Mouse (Mus musculus) forebrain, embryonic 10.5 days (tissue): Measurements from ENCODE around the gene Mical3. TPM values are rescaled to one million over a fixed set of nuclear protein-coding genes. Genes with fewer than 3 reads are reported as not detected.

ENCODE experiments used
- DNase-seq: peaks from one replicate; pipeline ENCODE4 v3.0.0-alpha.2; 2017; ENCODE audit warnings: low spot score; ENCODE audit errors: extremely low spot score
- H3K27ac ChIP-seq: fragments of 300-500 bp; sonication (generic); 2 replicates; pipeline ENCODE4 v1.5.1; 2016; ENCODE audit warnings: mild to moderate bottlenecking
- H3K27me3 ChIP-seq: fragments of 300-500 bp; sonication (generic); 2 replicates; pipeline ENCODE4 v1.6.1; 2016; ENCODE audit warnings: mild to moderate bottlenecking; ENCODE audit not compliant: poor library complexity, severe bottlenecking
- H3K36me3 ChIP-seq: fragments of 300-500 bp; sonication (generic); replicated peaks from 2 replicates; pipeline ENCODE4 v1.6.1; 2016; ENCODE audit warnings: mild to moderate bottlenecking, moderate library complexity
- H3K4me1 ChIP-seq: fragments of 300-500 bp; sonication (generic); 2 replicates; pipeline ENCODE4 v1.6.1; 2016
- H3K4me3 ChIP-seq: fragments of 300-500 bp; sonication (generic); 2 replicates; pipeline ENCODE4 v1.5.1; 2016; ENCODE audit warnings: mild to moderate bottlenecking, moderate library complexity
- H3K9me3 ChIP-seq: fragments of 300-500 bp; sonication (generic); 2 replicates; pipeline ENCODE4 v1.6.1; 2016; ENCODE audit warnings: mild to moderate bottlenecking, moderate library complexity
- WGBS: fragments of 180-500 bp; shearing (Covaris S2); methylation state at CpG from one replicate; pipeline ENCODE4 v1.1.7; 2016; 5-methylcytosine and 5-hydroxymethylcytosine counted together
- polyA plus RNA-seq: library from polyadenylated mRNA; unstranded; fragments of >200 nt; fragmentation: Nextera tagmentation; extraction: Ambion mirVana; gene quantifications from 2 replicates; pipeline ENCODE4 v1.2.1, GENCODE M21; 2016

The Mical3 gene
- polyA plus RNA-seq, 1 experiment from 2014 or later = 9.0 TPM

DNA sequence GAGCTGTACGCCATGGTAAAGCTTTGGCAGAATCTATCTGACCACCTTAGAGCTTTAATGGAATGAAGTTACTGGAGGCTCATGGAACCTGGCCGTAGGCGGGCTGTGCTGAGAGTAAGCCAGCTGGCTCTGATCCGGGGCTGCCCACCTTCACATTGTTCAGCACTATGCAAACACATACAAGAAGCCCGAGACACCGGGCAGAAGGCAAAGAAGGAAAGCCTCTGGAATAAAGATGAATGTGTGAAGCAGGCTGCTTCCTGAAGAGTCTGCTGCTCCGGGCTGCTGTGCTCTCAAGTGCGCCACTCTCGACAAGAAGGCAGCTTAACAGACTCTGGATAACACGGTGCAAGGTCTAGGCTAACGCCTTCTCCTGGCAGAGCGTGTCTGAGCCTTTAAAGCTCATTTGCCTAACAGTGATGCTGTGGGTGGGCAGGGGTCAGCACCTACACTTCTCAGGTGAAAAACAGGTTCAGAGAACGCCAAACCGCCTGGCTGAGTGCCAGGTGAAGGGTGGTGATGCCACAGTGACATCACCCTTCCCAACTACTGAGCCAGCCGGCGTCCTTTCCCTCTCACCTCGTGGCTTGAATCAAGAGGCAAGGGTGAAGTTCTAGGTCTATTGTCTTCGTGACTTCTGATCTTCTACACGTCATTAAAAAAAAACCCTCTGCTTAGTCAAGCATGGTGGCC lies 100.8 kb downstream of the Mical3 start:
- H3K4me3 ChIP-seq = no peak overlapping the region
- no peaks in the 10 kb centered on the region for H3K27me3 ChIP-seq
- peaks cover 26% of the 10 kb centered on the region for H3K4me1 ChIP-seq
- WGBS = 89% methylated on average over 19 of the region's 19 CpGs
- no peak overlapping the region for H3K27ac ChIP-seq
- no peak for DNase-seq
- H3K36me3 ChIP-seq = peaks cover 79% of the 10 kb centered on the region
- H3K9me3 ChIP-seq = no peaks in the 10 kb centered on the region

DNA sequence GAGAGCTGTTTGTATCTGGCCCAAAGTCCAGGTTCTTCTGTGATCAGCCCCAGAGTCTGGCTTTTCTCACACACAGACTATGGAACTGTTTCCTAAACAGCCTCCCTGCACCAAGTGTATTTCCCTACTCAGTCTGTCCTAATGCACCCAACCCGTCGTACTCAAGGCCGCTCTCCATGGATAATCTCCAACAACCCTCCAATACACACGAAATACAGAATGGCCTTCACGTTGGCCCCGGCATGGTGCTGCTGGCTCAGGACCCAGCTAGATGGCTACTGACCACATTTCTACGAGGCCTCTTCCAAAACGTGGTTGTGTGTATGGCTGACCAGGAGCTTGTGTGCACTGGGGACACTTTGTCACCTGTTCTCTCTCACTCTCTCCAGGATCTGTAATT lies 102.3 kb downstream of the Mical3 start:
- Histone ChIP-seq H3K27ac (no peak overlapping the region), H3K4me1 (peaks cover 25% of the 10 kb centered on the region), H3K27me3 (no peaks in the 10 kb centered on the region), H3K36me3 (peaks cover 76% of the 10 kb centered on the region), H3K9me3 (no peaks in the 10 kb centered on the region), H3K4me3 (no peak overlapping the region)
- WGBS = 97% methylated on average over 8 of the region's 8 CpGs
- DNase-seq = no peak

DNA sequence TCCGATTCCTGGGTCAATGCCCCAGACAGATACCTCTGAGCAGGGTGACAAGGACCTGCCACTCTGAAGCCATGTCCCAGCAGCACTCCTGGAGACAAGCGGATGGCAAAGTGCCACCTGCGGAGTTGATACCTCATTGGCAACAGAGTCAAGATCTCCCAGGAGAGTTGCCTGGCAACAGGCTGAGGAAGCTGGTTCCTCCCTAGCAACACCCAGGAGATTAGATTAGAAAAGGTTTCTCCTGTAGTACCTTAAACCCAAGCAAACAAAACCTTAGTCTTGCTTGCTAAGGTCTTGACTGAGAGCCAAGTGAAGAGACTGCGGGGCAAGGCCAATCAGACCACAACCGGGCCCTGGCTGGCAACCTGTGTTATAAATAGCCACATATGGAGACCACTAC lies 103.5 kb downstream of the Mical3 start:
- Histone ChIP-seq H3K9me3 (no peaks in the 10 kb centered on the region), H3K4me1 (peaks cover 25% of the 10 kb centered on the region), H3K36me3 (peaks cover 76% of the 10 kb centered on the region), H3K27ac (no peak overlapping the region), H3K4me3 (no peak overlapping the region), H3K27me3 (no peaks in the 10 kb centered on the region)
- no peak for DNase-seq
- 70% methylated on average over 5 of the region's 5 CpGs for WGBS

- Histone ChIP-seq H3K4me1 (peaks cover 25% of the 10 kb centered on the region), H3K27me3 (no peaks in the 10 kb centered on the region), H3K4me3 (no peak overlapping the region), H3K9me3 (no peaks in the 10 kb centered on the region), H3K36me3 (peaks cover 76% of the 10 kb centered on the region), H3K27ac (no peak overlapping the region)
- 90% methylated on average over 7 of the region's 7 CpGs for WGBS
- no peak for DNase-seq
Observed at GRCm38 (mm10) chr6:121026866-121027265, 103.9 kb downstream of the Mical3 start.

GRCm38 (mm10) chr6:121026019-121026584 lies 104.7 kb downstream of the Mical3 start:
- no peaks in the 10 kb centered on the region for H3K27me3 ChIP-seq
- H3K4me1 ChIP-seq = peaks cover 25% of the 10 kb centered on the region
- DNase-seq = no peak
- WGBS = 44% methylated on average over 10 of the region's 10 CpGs
- peaks cover 76% of the 10 kb centered on the region for H3K36me3 ChIP-seq
- H3K4me3 ChIP-seq = no peak overlapping the region
- no peak overlapping the region for H3K27ac ChIP-seq
- H3K9me3 ChIP-seq = no peaks in the 10 kb centered on the region

- 95% methylated on average over 4 of the region's 4 CpGs for WGBS
- Histone ChIP-seq H3K27ac (no peak overlapping the region), H3K36me3 (peaks cover 65% of the 10 kb centered on the region), H3K4me3 (no peak overlapping the region), H3K27me3 (no peaks in the 10 kb centered on the region), H3K4me1 (no peaks in the 10 kb centered on the region), H3K9me3 (no peaks in the 10 kb centered on the region)
- DNase-seq = no peak
Observed at GRCm38 (mm10) chr6:121018147-121018546, 112.7 kb downstream of the Mical3 start.

- DNase-seq = no peak
- H3K27ac ChIP-seq = no peak overlapping the region
- H3K9me3 ChIP-seq = no peaks in the 10 kb centered on the region
- peaks cover 63% of the 10 kb centered on the region for H3K36me3 ChIP-seq
- H3K4me1 ChIP-seq = no peaks in the 10 kb centered on the region
- H3K4me3 ChIP-seq = no peak overlapping the region
- WGBS = 83% methylated on average over 12 of the region's 12 CpGs
- no peaks in the 10 kb centered on the region for H3K27me3 ChIP-seq
Observed at GRCm38 (mm10) chr6:121017436-121018031, 113.3 kb downstream of the Mical3 start.

DNA sequence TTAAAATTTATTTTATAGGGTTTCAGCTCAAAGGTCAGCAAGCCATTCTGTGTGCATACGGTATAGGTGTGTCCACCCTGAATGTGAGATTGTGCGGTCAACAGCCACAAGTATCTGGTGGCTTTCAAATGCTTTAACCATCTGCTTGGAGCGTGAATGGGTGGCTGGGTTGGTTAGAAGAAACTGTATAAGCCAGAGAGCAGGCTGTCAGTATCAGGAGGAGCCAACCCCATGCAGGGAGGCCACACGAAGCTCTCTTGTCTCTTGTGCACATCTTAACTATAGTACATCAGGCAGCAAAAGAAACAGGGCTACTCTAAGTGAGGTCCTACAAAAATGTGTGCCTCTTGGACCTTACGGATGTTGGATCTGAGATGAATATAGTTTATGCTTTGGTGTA lies 114.7 kb downstream of the Mical3 start:
- WGBS = 94% methylated on average over 5 of the region's 5 CpGs
- H3K9me3 ChIP-seq = no peaks in the 10 kb centered on the region
- H3K4me1 ChIP-seq = no peaks in the 10 kb centered on the region
- no peak overlapping the region for H3K27ac ChIP-seq
- H3K27me3 ChIP-seq = no peaks in the 10 kb centered on the region
- DNase-seq = no peak
- peaks cover 60% of the 10 kb centered on the region for H3K36me3 ChIP-seq
- H3K4me3 ChIP-seq = no peak overlapping the region

DNA sequence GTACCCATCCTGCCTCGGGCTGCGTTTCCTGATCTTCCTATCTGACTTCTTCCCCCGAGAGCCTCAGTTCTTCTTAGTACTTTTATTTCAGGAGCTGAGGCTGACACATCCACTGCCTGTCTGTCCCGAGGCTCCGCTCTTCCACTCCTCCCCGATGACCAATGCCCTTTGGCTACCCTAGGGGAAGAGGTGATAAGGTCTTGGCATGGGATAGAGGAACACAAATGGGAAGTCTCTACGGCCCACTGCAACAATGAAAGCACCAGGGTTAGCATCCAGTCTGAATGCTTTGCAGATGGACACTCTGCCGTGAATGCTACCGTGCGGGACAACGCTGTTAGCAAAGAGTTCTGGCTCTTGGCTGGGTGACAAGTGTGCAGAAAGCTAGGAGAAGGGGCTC lies 116.5 kb downstream of the Mical3 start:
- DNase-seq = no peak
- H3K27ac ChIP-seq = no peak overlapping the region
- H3K4me3 ChIP-seq = no peak overlapping the region
- H3K4me1 ChIP-seq = no peaks in the 10 kb centered on the region
- WGBS = 87% methylated on average over 11 of the region's 11 CpGs
- H3K27me3 ChIP-seq = no peaks in the 10 kb centered on the region
- peaks cover 42% of the 10 kb centered on the region for H3K36me3 ChIP-seq
- H3K9me3 ChIP-seq = no peaks in the 10 kb centered on the region

GRCm38 (mm10) chr6:121013750-121014149 lies 117.0 kb downstream of the Mical3 start:
- H3K9me3 ChIP-seq = no peaks in the 10 kb centered on the region
- peak overlapping the region; percentile 44; the same call in 1 of the 2 replicates for H3K27ac ChIP-seq
- H3K4me3 ChIP-seq = no peak overlapping the region
- peaks cover 40% of the 10 kb centered on the region for H3K36me3 ChIP-seq
- peak; percentile 25 for DNase-seq
- 48% methylated on average over 9 of the region's 9 CpGs for WGBS
- H3K27me3 ChIP-seq = no peaks in the 10 kb centered on the region
- H3K4me1 ChIP-seq = no peaks in the 10 kb centered on the region

DNA sequence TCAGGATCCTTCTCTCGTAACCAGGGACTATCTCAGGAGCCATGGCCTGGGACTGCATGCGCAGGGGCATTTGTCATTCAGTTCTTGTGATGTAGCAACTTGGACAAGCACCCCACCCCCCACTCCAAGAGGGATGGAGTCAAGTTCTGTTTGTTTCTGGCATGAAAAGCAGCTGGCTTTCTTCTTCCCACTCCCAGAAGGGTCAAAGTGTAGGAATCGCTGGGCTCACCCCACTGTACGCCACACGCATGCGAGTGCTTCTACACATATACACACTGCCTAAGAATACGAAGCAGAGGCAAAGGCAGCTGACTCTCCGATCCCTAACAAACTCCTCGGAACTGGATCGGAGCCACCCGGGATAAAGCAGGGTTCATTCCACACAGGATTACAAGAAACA lies 119.1 kb downstream of the Mical3 start:
- Histone ChIP-seq H3K27ac (no peak overlapping the region), H3K27me3 (no peaks in the 10 kb centered on the region), H3K4me3 (no peak overlapping the region), H3K9me3 (no peaks in the 10 kb centered on the region), H3K4me1 (no peaks in the 10 kb centered on the region), H3K36me3 (peaks cover 40% of the 10 kb centered on the region)
- 93% methylated on average over 11 of the region's 11 CpGs for WGBS
- no peak for DNase-seq

DNA sequence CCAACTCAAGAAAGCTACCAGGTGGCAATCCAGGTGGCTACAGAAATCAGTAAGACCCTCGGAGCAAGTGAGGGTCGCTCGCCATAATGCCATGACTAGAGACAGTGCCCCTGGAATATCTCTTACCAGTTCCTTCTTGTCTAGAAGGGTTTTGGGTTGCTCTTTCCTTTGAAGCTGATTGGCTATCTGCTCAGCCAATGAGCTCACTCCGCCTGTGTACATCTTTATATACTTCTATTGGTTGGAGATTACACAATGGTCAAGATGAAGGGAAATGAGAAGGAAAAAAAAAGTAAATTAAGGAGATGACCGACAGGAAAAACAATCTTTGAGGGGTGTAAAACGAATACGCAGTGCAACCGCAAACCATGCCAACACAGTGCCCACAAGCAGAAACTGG lies 121.1 kb downstream of the Mical3 start:
- WGBS = 93% methylated on average over 8 of the region's 8 CpGs
- Histone ChIP-seq H3K36me3 (peaks cover 33% of the 10 kb centered on the region), H3K4me1 (no peaks in the 10 kb centered on the region), H3K4me3 (no peak overlapping the region), H3K27ac (no peak overlapping the region), H3K9me3 (no peaks in the 10 kb centered on the region), H3K27me3 (no peaks in the 10 kb centered on the region)
- no peak for DNase-seq

DNA sequence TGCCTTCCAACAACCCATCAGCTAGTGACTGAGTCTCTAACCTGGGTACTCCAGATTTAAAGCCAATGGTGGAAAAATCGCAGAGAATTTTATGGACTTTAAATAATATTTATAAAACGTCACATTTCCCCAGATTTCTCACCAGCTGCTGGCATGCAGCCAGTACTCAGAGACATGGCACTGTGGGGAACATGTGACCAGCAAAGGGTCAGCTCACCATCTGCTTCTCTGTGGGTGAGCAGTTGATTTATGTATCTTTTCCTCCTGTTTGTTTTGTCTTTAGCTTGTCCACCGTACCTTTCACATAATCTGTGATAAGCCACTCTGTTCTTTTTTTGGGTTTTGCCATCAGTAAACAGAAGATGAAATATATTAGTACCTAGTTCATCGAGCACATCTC lies 125.8 kb downstream of the Mical3 start:
- no peak for DNase-seq
- no peaks in the 10 kb centered on the region for H3K4me1 ChIP-seq
- H3K36me3 ChIP-seq = peaks cover 40% of the 10 kb centered on the region
- WGBS = 88% methylated on average over 4 of the region's 4 CpGs
- no peaks in the 10 kb centered on the region for H3K27me3 ChIP-seq
- no peak overlapping the region for H3K27ac ChIP-seq
- no peak overlapping the region for H3K4me3 ChIP-seq
- no peaks in the 10 kb centered on the region for H3K9me3 ChIP-seq
